Mouse (Mus musculus) cortical plate, adult 2 months (tissue): ENCODE measurements around the gene Ndufa12.

Experiments used
- CTCF ChIP-seq: fragments of 200-500 bp; IDR thresholded peaks from 2 replicates; pipeline ENCODE4 v1.5.1; 2011; ENCODE audit warnings: mild to moderate bottlenecking, control low read depth, low read length; ENCODE audit not compliant: insufficient read depth; ENCODE audit errors: extremely low read depth
- POLR2A ChIP-seq: fragments of 200-500 bp; IDR thresholded peaks from 2 replicates; pipeline ENCODE4 v1.6.1; 2011; ENCODE audit warnings: mild to moderate bottlenecking, low read length, control low read depth; ENCODE audit not compliant: insufficient read depth; ENCODE audit errors: extremely low read depth

GRCm38 (mm10) chr10:94204973-94205372 is 6.5 kb downstream of the Ndufa12 start:
- TF ChIP-seq CTCF (no peak), POLR2A (no peak)
